9 mouse cellular contexts compared by ENCODE assay signal in the genomic region with DNA sequence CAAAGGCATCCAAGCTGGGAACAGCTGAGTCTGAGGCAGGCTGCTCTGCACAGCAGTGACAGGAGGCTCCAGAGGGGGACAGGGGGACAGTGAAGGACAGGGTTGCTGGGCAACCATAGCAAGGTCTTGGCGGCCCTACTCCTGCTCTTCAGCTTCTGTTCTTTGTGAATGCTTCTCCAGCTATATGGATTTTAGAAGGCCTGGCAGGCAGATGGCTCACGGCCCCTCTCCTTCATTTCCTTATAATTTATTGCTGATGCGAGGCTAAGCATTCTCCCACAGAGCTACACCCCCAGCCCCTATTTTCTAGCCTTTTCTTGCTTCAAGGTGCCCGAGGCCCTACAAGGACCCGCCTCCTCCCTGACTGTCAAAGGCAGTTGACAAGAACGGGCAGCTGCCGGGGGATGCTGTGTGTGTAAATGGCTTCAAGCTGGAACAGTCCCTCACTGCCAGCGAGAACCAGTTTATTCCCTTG.
DNase-seq lines count a peak whose midpoint lies in the region; ATAC-seq lines count a peak whose summit lies in the region.
"Had no signal": no experiment of that assay in that cellular context is flagged by ENCODE, and none has a peak within 500 bp of the region (broad histone marks: within the 10 kb centered on the region; RNA-seq: fewer than 3 reads in every experiment).

No protein-coding gene starts in this region.

- H3K4me3 ChIP-seq in hindbrain, embryonic 11.5 days (ENCODE audit: low read depth, low read length), result no peak overlapping the region
- H3K4me3 ChIP-seq in midbrain, embryonic 13.5 days (replicated peaks), result no peak overlapping the region

- no peaks in the 10 kb centered on the region for H3K9me3 ChIP-seq in hindbrain, embryonic 11.5 days (ENCODE audit: control insufficient read depth, low read length)
- no peaks in the 10 kb centered on the region; the same call in 1 of the 2 replicates for H3K9me3 ChIP-seq in midbrain, embryonic 13.5 days

- no peak overlapping the region for H3K4me2 ChIP-seq in hindbrain, embryonic 11.5 days (replicated peaks; ENCODE audit: low read depth, low read length)
- 0 out of 2 replicates have a peak overlapping the region, but pooled peaks have one; percentile 1 for H3K4me2 ChIP-seq in midbrain, embryonic 13.5 days (replicated peaks)

- peak overlapping the region; percentile 44 for H3K27ac ChIP-seq in hindbrain, embryonic 11.5 days (ENCODE audit: low read depth, low read length)
- peak overlapping the region; percentile 58 for H3K27ac ChIP-seq in midbrain, embryonic 13.5 days

- 23% methylated on average over 8 of the region's 8 CpGs for WGBS in hindbrain, embryonic 11.5 days
- 41% methylated on average over 8 of the region's 8 CpGs for WGBS in midbrain, embryonic 13.5 days

- no peaks in the 10 kb centered on the region for H3K36me3 ChIP-seq in hindbrain, embryonic 11.5 days (ENCODE audit: control insufficient read depth, insufficient read depth, low read length)
- no peaks in the 10 kb centered on the region for H3K36me3 ChIP-seq in midbrain, embryonic 13.5 days

- ATAC-seq in hindbrain, embryonic 11.5 days (ENCODE audit: low FRiP score), result peak; percentile 88
- ATAC-seq in midbrain, embryonic 13.5 days, result peak; percentile 94

- no peak overlapping the region for H3K9ac ChIP-seq in hindbrain, embryonic 11.5 days (ENCODE audit: low read depth, low read length)
- H3K9ac ChIP-seq in midbrain, embryonic 13.5 days (replicated peaks), result no peak overlapping the region; the same call in 1 of the 2 replicates

- DNase-seq in cerebellum, postnatal 10 days, result peak; percentile 67 to 70
- DNase-seq in cerebellum, adult 9-10 months, result no peak
- peak; percentile 59 for DNase-seq in embryo, embryonic 10 days (ENCODE audit: low spot score)
- DNase-seq in hindbrain, embryonic 11.5 days (ENCODE audit: low spot score), result peak; percentile 47
- no peak for DNase-seq in adrenal gland, postnatal 36 days
- DNase-seq in kidney, adult 18-20 months, result no peak
- no peak for DNase-seq in adrenal gland, adult 18-20 months (ENCODE audit: low spot score in 2 of 2)
- DNase-seq: lung, adult 18-20 months had no signal

- 0 out of 2 replicates have a peak, but pooled peaks cover 2% of the 10 kb centered on the region for H3K4me1 ChIP-seq in hindbrain, embryonic 11.5 days (replicated peaks; ENCODE audit: control insufficient read depth, insufficient read depth, low read length)
- peaks cover 15% of the 10 kb centered on the region for H3K4me1 ChIP-seq in midbrain, embryonic 13.5 days (replicated peaks)

- no peaks in the 10 kb centered on the region for H3K27me3 ChIP-seq in hindbrain, embryonic 11.5 days (ENCODE audit: control insufficient read depth, insufficient read depth, low read length)
- no peaks in the 10 kb centered on the region for H3K27me3 ChIP-seq in midbrain, embryonic 13.5 days

Comparison
In these comparisons a context has a peak if more than half of its experiments do, and no peak if none do; other contexts are left out.
1. DNase-seq: peak in cerebellum, postnatal 10 days (2 of 2), embryo, embryonic 10 days (single experiment) and hindbrain, embryonic 11.5 days (single experiment); none in cerebellum, adult 9-10 months (single experiment), adrenal gland, postnatal 36 days (0 of 2), kidney, adult 18-20 months (single experiment) and adrenal gland, adult 18-20 months (0 of 2).